Mouse (Mus musculus): Measurements from ENCODE around the gene Trub1. TPM values are rescaled to one million over a fixed set of nuclear protein-coding genes. Genes with fewer than 3 reads are reported as not detected.

The Trub1 gene
- total and polyA plus RNA-seq, 2 experiments from 2014 or later = 7.7 to 7.9 TPM

GRCm38 (mm10) chr19:57425296-57425695, 27.4 kb upstream of the Trub1 start:
- H3K36me3 ChIP-seq (replicated peaks; ENCODE audit: control insufficient read depth, insufficient read depth, low read length) = no peaks in the 10 kb centered on the region
- no peak overlapping the region for H3K4me3 ChIP-seq (ENCODE audit: low read depth, low read length)
- no peak overlapping the region for H3K4me2 ChIP-seq (ENCODE audit: low read depth, low read length)
- ATAC-seq (ENCODE audit: insufficient read depth, low read depth) (no peak), DNase-seq (ENCODE audit: low spot score) (no peak)
- H3K27ac ChIP-seq (ENCODE audit: low read depth) = no peak overlapping the region
- H3K9me3 ChIP-seq (replicated peaks; ENCODE audit: control insufficient read depth, low read length) = no peaks in the 10 kb centered on the region
- H3K4me1 ChIP-seq (ENCODE audit: control insufficient read depth, insufficient read depth) = peaks cover 5% of the 10 kb centered on the region; the same call in 1 of the 2 replicates
- no peaks in the 10 kb centered on the region for H3K27me3 ChIP-seq (ENCODE audit: control insufficient read depth, insufficient read depth, low read length)
- 97% methylated on average over 15 of the region's 15 CpGs for WGBS
- no peak for TF ChIP-seq CTCF (IDR thresholded peaks at IDR 0.05; ENCODE audit: low read depth)
- no peak for TF ChIP-seq EP300 (IDR thresholded peaks at IDR 0.05; ENCODE audit: low read depth)
- no peak overlapping the region for H3K9ac ChIP-seq (replicated peaks; ENCODE audit: low read depth, low read length)

- H3K36me3 ChIP-seq (replicated peaks; ENCODE audit: control insufficient read depth, insufficient read depth, low read length) = no peaks in the 10 kb centered on the region
- 87% methylated on average over 8 of the region's 8 CpGs for WGBS
- no peak for DNase-seq (ENCODE audit: low spot score)
- no peak overlapping the region for H3K9ac ChIP-seq (replicated peaks; ENCODE audit: low read depth, low read length)
- no peak overlapping the region for H3K4me2 ChIP-seq (ENCODE audit: low read depth, low read length)
- no peak overlapping the region for H3K27ac ChIP-seq (ENCODE audit: low read depth)
- no peak overlapping the region for H3K4me3 ChIP-seq (ENCODE audit: low read depth, low read length)
- TF ChIP-seq EP300 (IDR thresholded peaks at IDR 0.05; ENCODE audit: low read depth) (no peak), CTCF (IDR thresholded peaks at IDR 0.05; ENCODE audit: low read depth) (no peak)
- no peaks in the 10 kb centered on the region for H3K27me3 ChIP-seq (ENCODE audit: control insufficient read depth, insufficient read depth, low read length)
- peaks cover 5% of the 10 kb centered on the region; the same call in 1 of the 2 replicates for H3K4me1 ChIP-seq (ENCODE audit: control insufficient read depth, insufficient read depth)
- no peak for ATAC-seq (ENCODE audit: insufficient read depth, low read depth)
- H3K9me3 ChIP-seq (replicated peaks; ENCODE audit: control insufficient read depth, low read length) = no peaks in the 10 kb centered on the region
These were observed 25.9 kb upstream of the Trub1 start for GRCm38 (mm10) chr19:57426841-57427240.

GRCm38 (mm10) chr19:57427756-57428438, 24.8 kb upstream of the Trub1 start:
- 71% methylated on average over 14 of the region's 14 CpGs for WGBS
- Histone ChIP-seq H3K27me3 (ENCODE audit: control insufficient read depth, insufficient read depth, low read length) (no peaks in the 10 kb centered on the region), H3K4me3 (ENCODE audit: low read depth, low read length) (no peak overlapping the region), H3K36me3 (replicated peaks; ENCODE audit: control insufficient read depth, insufficient read depth, low read length) (no peaks in the 10 kb centered on the region), H3K9ac (replicated peaks; ENCODE audit: low read depth, low read length) (no peak overlapping the region), H3K27ac (ENCODE audit: low read depth) (no peak overlapping the region), H3K4me2 (ENCODE audit: low read depth, low read length) (no peak overlapping the region), H3K4me1 (ENCODE audit: control insufficient read depth, insufficient read depth) (peaks cover 5% of the 10 kb centered on the region; the same call in 1 of the 2 replicates), H3K9me3 (replicated peaks; ENCODE audit: control insufficient read depth, low read length) (no peaks in the 10 kb centered on the region)
- DNase-seq (ENCODE audit: low spot score) (no peak), ATAC-seq (ENCODE audit: insufficient read depth, low read depth) (no peak)
- TF ChIP-seq EP300 (IDR thresholded peaks at IDR 0.05; ENCODE audit: low read depth) = no peak
- TF ChIP-seq CTCF (IDR thresholded peaks at IDR 0.05; ENCODE audit: low read depth) = no peak

GRCm38 (mm10) chr19:57428641-57429040, 24.1 kb upstream of the Trub1 start:
- H3K27ac ChIP-seq (ENCODE audit: low read depth) = no peak overlapping the region
- H3K9ac ChIP-seq (replicated peaks; ENCODE audit: low read depth, low read length) = no peak overlapping the region
- H3K4me1 ChIP-seq (ENCODE audit: control insufficient read depth, insufficient read depth) = 0 out of 2 replicates have a peak, but pooled peaks cover under 1% of the 10 kb centered on the region
- DNase-seq (ENCODE audit: low spot score) = no peak
- no peaks in the 10 kb centered on the region for H3K36me3 ChIP-seq (replicated peaks; ENCODE audit: control insufficient read depth, insufficient read depth, low read length)
- WGBS = 89% methylated on average over 3 of the region's 3 CpGs
- no peak for TF ChIP-seq CTCF (IDR thresholded peaks at IDR 0.05; ENCODE audit: low read depth)
- TF ChIP-seq EP300 (IDR thresholded peaks at IDR 0.05; ENCODE audit: low read depth) = no peak
- H3K4me3 ChIP-seq (ENCODE audit: low read depth, low read length) = no peak overlapping the region
- no peaks in the 10 kb centered on the region for H3K9me3 ChIP-seq (replicated peaks; ENCODE audit: control insufficient read depth, low read length)
- H3K27me3 ChIP-seq (ENCODE audit: control insufficient read depth, insufficient read depth, low read length) = no peaks in the 10 kb centered on the region
- H3K4me2 ChIP-seq (ENCODE audit: low read depth, low read length) = no peak overlapping the region
- ATAC-seq (ENCODE audit: insufficient read depth, low read depth) = no peak

GRCm38 (mm10) chr19:57429926-57430325, 22.8 kb upstream of the Trub1 start:
- Histone ChIP-seq H3K9ac (replicated peaks; ENCODE audit: low read depth, low read length) (no peak overlapping the region), H3K27me3 (ENCODE audit: control insufficient read depth, insufficient read depth, low read length) (no peaks in the 10 kb centered on the region), H3K9me3 (replicated peaks; ENCODE audit: control insufficient read depth, low read length) (no peaks in the 10 kb centered on the region), H3K4me2 (ENCODE audit: low read depth, low read length) (no peak overlapping the region), H3K4me3 (ENCODE audit: low read depth, low read length) (no peak overlapping the region), H3K4me1 (ENCODE audit: control insufficient read depth, insufficient read depth) (no peaks in the 10 kb centered on the region), H3K27ac (ENCODE audit: low read depth) (no peak overlapping the region), H3K36me3 (replicated peaks; ENCODE audit: control insufficient read depth, insufficient read depth, low read length) (no peaks in the 10 kb centered on the region)
- no peak for DNase-seq (ENCODE audit: low spot score)
- WGBS = 69% methylated on average over 6 of the region's 6 CpGs
- no peak for TF ChIP-seq CTCF (IDR thresholded peaks at IDR 0.05; ENCODE audit: low read depth)
- TF ChIP-seq EP300 (IDR thresholded peaks at IDR 0.05; ENCODE audit: low read depth) = no peak
- no peak for ATAC-seq (ENCODE audit: insufficient read depth, low read depth)

GRCm38 (mm10) chr19:57431476-57431875, 21.2 kb upstream of the Trub1 start:
- Histone ChIP-seq H3K27me3 (ENCODE audit: control insufficient read depth, insufficient read depth, low read length) (no peaks in the 10 kb centered on the region), H3K27ac (ENCODE audit: low read depth) (peak overlapping the region; percentile 25; the same call in 1 of the 2 replicates), H3K36me3 (replicated peaks; ENCODE audit: control insufficient read depth, insufficient read depth, low read length) (no peaks in the 10 kb centered on the region), H3K9me3 (replicated peaks; ENCODE audit: control insufficient read depth, low read length) (no peaks in the 10 kb centered on the region), H3K4me1 (ENCODE audit: control insufficient read depth, insufficient read depth) (no peaks in the 10 kb centered on the region), H3K4me3 (ENCODE audit: low read depth, low read length) (no peak overlapping the region), H3K4me2 (ENCODE audit: low read depth, low read length) (no peak overlapping the region), H3K9ac (replicated peaks; ENCODE audit: low read depth, low read length) (no peak overlapping the region)
- 63% methylated on average over 6 of the region's 6 CpGs for WGBS
- DNase-seq (ENCODE audit: low spot score) (no peak), ATAC-seq (ENCODE audit: insufficient read depth, low read depth) (no peak)
- TF ChIP-seq CTCF (IDR thresholded peaks at IDR 0.05; ENCODE audit: low read depth) (no peak), EP300 (IDR thresholded peaks at IDR 0.05; ENCODE audit: low read depth) (no peak)
